Mouse (Mus musculus): ENCODE results near the gene Rtkn.

DNA sequence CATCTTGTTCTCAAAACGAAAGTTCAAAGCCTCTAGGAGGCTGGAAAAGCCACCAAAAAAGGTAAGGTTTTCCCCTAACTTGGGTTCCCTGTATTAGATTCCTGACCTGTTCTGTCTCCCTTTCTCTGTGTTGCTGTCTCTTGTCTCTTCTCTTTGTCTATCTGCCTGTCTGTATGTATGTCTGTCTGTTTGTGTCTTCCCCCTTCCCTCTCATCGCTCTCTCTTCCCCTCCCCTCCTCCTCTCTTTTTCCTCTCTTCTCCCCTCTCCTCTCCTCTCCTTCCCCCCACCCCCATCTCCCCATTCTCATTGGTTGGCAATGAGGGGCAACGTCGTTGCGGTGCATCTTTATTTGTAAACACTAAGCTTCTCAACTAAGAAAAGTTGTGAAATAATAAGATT, 9.9 kb upstream of the Rtkn start, which contains the start of gene Ino80b:
- TF ChIP-seq POLR2A (IDR thresholded peaks at IDR 0.05; ENCODE audit: low read depth, low read length): no peak
- no peak for TF ChIP-seq CTCF (IDR thresholded peaks at IDR 0.05; ENCODE audit: borderline replicate concordance, insufficient read depth, low read length)

Data from embryonic fibroblast, embryonic 13.5 days (primary cell).